Mouse (Mus musculus): ENCODE data around the gene Mmachc. TPM values are rescaled to one million over a fixed set of nuclear protein-coding genes. Genes with fewer than 3 reads are reported as not detected.
"Not testable (repeated sequence)": the region's sequence is repeated elsewhere in the genome, so short reads cannot be mapped to it uniquely, and the experiment has no call there.

The Mmachc gene
- total and polyA plus RNA-seq, 3 experiments: 16.5 to 43.5 (median 36.1) TPM

DNA sequence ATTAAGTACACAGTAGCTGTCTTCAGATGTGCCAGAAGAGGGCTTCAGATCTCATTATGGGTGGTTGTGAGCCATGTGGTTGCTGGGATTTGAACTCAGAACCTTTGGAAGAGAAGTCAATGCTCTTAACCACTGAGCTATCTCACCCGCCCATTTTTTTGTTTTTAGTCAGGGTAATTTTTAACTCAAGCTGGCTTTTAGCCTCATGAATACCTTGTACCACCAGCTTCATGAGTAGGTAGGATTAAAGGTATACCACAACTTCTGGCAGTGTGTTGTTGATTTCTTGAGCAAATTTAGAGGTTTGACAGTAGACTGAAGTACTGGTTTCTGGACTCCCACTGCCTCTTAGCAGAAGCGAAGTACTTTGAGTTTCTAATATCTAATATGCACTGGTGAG lies 16.1 kb downstream of the Mmachc start:
- no peak for DNase-seq

DNA sequence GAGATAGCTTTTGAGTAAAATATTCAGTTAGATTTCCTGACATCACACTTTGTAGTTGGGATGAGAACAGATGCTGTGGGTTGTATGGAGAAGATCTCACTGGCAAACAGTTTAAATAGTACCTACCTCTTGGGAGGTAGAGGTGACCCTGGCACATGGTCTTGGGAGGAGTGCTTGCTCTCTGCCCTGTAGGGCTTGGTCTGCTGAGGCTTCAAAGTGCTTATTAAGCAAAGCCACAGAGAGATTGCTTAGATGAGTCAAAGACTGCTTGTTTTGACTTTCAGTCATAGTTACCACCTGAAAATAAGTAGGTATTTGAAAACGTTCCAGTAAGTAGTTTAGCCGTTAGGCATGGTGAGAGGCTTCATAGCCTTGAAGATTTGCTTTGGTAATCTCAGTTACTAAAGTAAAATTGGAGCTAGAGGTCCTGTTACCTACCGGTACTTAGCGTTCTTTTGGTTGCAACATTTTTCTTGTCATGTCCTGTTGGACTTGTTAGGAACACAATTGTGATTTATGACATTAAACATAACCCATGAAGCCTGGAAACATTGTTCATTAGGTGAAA lies 18.8 kb downstream of the Mmachc start:
- DNase-seq: no peak

DNA sequence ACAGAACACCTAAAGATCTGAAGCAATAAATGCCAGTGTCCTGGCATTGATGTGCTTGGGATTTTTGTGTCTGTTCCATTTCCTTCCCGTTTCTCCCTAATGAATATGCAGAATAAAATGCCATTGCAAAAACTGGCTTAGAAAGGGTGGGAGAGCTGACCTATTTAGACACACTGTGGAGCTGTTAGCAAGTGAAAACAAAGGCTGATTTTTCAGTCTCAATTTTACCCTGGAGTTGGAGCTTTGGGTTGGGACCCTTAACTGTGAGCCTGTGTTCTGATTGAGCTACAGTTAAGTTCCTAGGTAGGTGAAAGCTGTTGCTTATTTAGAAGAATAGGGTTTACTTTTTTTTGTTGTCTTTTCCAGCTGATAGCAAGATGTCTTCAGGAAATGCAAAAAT lies 21.2 kb downstream of the Mmachc start:
- DNase-seq: no peak

DNA sequence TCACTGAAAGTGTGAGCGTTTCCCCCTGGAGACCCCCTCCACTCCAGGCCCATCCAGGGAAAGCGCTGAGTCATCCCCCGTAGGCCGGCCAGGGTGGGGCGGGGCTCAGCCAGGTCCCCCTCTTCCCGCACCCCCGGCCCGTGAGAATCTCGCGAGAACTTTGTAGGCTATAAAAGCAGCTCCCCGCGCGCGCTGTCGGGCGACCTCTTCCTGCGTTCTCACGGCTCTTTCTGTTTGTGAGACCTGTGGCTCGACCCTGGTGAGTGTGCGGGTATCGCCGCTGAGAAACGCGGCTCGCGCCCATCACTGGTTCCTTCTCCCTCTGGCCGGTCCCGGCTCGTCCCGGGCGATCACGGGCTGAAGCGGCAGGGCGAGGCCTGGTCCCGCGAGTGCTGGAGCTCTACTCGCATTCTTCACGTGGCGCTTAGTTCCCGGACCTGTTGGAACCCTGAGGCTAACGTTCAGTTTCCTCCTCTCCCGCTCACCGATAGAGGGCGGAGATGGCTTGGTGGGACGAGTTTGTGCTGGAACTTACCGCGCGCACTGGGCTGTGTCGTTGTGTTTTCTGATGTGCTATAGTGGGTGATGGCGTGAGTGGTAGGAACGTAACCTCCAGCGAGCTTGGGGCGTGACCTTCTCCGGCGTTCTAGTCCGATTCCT lies 22.7 kb downstream of the Mmachc start, which contains the start of gene Prdx1:
Gene Prdx1, plus strand, starts transcription at position 143 of the 660 bp plus-strand sequence.
- peak; percentile 97 for DNase-seq

DNA sequence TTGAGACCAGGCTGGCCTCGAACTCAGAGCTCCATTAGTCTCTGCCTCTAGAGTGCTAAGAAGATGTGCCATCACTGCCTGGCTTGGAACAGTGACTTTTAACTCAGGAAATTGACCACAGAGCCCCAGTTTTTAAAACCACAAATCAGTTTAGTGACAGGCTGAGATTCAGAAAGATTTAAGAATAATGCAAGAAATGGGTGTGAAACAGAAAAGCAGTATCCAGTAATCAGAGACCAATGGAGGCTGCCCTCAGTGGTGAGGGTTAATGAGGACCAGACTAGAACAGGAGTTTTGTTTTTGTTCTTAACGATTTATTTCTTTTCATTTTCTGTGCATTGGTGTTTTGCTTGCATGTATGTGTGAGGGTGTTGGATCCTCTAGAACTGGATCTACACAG lies 23.5 kb downstream of the Mmachc start:
- no peak for DNase-seq

DNA sequence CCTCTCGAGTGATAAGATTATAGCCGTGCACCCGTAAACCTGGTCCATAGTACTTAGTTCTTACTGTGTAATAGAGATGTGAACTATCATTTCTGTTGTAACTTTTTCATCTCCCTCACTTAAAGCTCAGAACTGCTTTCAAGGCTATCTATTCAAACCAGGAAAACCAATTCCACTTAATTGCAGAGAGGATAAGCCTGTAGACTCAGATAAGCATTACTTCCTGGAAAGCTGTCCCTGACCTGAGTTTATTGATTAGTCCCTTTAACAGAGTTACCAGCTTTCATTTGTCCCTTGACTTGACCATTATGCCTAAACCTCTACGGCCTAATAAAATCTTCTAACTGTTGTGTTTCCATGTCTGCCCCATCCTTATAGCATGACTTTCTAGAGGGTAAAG lies 24.2 kb downstream of the Mmachc start:
- no peak for DNase-seq

DNA sequence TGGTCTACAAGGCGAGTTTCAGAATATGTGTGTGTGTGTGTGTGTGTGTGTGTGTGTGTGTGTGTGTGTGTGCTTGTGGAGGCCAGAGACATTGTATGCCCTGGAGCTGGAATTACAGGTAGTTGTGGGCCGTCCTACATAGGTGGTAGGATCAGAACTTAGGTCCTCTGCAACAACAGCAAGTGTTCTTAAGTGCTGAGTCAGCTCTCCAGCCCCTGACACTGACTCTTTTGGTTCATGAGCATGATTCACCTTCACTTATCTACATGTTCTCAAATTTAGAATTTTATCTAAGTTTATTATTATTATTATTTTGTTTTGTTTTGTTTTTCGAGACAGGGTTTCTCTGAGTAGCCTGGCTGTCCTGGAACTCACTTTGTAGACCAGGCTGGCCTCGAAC lies 27.7 kb downstream of the Mmachc start:
- DNase-seq: not testable (repeated sequence)

DNA sequence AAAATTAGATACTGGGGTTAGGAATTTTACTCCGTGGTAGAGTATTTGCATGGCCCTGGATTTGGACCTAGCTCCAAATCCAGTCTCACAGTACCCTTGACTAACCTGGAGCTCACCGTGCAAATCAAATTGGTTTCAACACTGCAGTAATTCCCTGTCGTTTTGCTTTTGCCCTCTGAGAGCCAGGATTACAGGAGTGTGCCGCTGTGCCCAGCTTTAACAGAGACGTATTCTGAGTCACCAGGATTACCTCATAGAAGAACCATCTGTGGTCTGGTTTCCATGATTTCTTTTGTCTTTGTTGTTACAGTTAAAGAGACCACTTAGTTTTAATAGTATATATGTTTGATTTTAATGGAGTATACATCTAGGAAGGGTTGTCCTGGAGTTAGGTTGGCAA lies 29.1 kb downstream of the Mmachc start:
- DNase-seq: peak; percentile 41

DNA sequence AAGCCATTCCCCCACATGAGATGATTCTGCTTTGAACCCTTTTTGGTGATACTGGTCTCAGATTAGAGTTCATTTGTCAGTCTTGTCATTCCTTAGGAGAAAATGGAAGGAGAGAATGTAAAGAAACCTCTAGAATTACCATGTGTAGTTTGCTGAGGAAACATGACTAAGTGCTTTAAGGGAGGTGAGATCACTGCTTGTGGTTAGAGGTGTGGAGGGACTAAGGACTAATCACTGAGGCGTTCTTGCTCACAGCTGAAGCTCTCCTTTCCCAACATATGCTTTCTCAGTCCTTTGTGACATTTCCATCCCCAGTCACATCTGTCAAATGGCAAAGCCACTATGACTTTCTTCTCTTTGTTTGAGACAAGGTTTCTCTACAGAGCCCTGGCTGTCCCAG lies 30.4 kb downstream of the Mmachc start:
- DNase-seq: no peak

DNA sequence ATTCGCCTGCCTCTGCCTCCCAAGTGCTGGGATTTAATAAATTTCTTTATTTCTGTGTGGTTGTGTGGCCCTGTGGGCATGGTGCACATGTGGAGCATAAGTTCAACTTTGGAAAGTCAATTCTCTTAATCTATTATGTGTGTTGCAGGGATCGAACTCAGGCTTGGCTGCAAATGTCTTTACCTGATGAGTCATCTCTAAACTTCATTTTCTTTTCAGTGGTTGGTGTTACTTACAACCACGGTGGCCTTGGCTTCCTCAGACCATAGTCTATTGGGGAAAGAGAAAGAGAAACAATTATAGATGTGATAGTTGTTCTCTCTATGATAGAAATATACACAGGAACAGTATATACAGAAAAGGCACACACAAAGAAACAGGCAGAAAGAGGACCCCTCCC lies 32.2 kb downstream of the Mmachc start:
- DNase-seq: no peak

DNA sequence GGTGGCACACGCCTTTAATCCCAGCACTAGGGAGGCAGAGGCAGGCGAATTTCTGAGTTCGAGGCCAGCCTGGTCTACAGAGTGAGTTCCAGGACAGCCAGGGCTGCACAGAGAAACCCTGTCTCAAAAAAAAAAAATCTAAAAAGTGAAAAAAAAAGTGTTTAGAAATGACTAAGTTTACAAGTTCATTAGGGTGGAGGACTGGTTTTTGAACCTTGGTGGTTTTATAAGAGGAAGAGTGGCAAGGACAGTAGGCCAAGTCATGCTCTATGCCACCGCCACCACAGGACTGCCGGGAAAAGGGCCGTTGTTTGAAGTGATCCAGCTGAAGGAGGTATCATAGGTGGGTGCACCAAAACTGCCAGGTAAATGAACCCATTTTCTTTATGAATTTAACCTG lies 33.4 kb downstream of the Mmachc start:
- DNase-seq: not testable (repeated sequence)

DNA sequence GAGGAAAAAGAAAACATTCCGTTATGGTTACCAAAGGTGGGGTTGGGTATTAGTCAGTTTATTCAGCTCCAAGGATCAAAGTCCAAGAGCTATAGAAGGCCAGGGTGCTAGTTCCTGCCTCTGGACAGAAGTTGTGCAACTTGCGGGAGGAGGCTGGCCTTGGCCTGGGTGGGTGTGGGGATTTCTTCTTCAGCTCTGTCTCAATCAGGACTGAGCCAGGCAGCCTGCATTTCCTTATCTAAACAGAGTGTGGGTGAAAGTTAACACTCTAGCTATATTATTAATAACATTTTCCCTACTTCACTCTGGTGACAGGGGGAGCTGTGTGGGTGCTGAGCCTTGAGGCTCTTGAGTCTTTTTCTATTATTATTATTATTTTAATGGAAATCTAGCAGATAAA lies 35.4 kb downstream of the Mmachc start:
- DNase-seq: peak; percentile 91

DNA sequence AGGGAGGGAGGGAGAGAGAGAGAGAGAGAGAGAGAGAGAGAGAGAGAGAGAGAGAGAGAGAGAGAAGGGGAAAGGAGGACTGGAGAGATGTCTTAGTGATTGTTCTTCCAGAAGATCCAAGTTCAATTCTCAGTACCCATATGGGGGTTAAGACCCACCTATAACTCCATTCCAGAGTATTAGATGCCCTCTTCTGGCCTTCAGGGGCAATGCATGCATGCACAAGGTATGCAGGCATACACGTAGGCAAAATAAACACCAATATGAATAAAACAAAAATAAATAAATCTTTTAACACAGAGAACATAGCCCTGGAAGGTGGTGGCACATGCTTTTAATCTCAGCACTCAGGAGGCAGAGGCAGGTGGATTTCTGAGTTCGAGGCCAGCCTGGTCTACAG lies 38.9 kb downstream of the Mmachc start:
- DNase-seq: no peak

DNA sequence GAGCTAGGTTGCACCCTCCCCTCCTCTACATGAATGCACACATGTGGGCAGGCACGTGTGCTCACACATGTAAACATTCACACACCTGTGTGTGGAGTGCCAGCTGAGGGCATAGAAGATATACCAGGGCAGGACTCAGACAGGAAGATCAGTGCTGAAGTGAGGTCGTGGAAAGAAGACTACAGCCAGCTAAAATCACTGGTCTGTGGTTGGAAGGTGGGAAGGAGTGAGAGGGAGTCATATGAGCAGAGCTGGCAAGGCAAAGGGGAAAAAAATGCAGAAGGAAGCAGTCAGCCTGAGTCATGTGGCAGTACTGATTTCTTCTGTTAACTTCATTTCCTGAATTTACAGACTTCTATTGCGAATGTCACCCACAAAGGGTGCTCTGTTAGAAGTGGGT lies 40.1 kb downstream of the Mmachc start:
- peak; percentile 21 for DNase-seq

DNA sequence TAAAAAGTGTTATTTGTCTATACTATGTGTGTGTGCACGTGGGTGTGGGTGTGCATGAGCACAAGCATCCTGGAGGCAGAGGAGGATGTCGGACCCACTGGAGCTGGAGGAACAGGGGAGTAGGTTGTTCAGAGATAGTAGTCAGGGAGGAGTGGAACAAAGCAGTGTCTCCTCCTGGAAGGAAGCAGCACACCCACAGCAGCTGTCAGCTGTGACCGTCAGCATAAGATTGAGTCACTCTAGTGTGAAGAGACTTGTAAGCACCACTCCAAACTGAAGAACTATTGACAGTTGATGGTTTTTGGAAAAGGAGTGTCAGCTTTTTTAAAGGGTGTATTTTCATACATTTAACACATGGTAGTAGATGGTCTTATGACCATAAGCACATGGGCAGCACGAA lies 41.6 kb downstream of the Mmachc start:
- DNase-seq: no peak

DNA sequence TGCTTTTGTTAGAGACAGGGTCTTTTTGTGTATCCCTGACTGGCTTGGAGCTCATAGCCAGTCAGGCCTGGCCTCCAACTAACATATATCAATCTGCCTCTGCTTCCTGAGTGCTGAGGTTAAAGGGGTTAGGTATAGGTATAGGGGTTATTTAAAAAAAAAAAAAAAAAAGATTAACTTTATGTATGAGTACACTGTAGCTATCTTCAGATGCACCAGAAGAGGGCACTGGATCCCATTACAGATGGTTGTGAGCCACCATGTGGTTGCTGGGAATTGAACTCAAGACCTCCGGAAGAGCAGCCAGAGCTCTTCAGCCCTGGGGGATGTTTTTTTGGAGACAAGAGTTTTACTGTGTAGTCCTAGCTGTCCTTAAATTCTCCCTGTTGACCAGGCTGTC lies 46.2 kb downstream of the Mmachc start:
- DNase-seq: no peak

DNA sequence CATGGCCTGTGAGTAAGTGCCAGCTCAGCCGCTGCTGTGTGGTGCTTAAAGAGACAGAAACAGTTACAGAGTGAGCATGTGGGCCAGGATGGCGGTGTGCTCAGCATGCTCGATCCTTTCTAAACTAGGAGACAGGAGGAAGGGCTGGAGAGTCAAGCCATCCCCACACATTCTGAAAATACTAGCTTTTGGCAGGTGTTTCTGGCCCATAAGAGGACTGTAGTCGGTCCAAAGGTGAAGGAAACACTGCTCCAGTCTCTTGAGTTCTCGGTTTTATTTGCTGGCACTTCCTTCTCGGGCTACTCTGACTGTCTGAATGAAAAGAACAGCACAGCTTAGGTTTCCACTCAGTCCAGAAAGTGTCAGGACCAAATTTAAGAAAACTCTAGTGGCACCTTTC lies 47.4 kb downstream of the Mmachc start:
- DNase-seq: no peak

DNA sequence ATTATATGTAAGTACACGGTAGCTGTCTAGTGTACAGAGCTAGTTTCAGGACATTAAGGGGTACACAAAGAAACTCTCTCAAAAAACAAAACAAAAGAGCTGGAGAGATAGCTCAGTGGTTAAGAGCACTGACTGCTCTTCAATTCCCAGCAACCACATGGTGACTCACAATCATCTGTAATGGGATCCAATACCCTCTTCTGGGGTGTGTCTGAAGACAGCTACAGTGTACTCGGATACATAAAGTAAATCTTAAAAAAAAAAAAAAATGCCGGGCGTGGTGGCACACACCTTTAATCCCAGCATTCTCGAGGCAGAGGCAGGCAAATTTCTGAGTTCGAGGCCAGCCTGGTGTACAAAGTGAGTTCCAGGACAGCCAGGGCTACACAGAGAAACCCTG lies 48.3 kb downstream of the Mmachc start:
- not testable (repeated sequence) for DNase-seq

DNA sequence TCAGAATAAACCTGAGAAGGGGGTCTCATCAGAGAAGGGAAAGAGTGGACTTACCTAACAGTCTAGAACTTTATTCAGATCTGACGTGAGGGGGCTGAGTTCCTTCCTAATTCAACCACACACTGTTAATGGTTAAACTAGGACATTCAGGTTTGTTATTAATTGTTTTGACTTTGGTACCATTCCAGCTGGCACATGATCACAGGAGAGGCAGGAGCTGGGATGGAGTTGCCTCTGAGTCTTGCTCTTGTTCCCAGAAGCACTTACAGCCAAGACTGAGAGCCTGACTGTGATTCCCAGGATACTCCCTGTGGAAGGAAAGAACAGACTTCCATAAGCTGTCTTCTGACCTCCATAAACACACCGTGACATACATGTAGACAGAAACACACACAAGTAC lies 48.7 kb downstream of the Mmachc start:
- peak; percentile 75 for DNase-seq

DNA sequence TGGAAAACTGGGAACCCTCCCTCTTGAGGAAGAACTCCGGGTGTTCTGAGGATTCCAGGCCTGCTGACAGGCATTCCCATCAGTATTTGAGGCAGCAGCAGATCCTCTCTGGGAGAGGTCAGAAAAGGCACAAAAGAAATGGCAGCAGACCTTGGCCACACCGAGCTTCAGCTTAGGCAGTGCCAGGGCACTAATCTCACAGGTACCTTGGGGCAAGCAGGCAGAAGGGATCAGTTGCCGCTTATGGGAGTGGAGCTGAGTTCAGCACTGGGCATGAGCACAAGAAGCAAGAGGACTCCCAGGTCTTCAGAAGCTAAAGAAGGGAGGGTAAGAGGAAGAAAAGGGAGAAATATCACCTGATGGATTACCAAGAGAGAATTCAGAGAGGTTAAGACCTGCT lies 50.2 kb downstream of the Mmachc start:
- no peak for DNase-seq

DNA sequence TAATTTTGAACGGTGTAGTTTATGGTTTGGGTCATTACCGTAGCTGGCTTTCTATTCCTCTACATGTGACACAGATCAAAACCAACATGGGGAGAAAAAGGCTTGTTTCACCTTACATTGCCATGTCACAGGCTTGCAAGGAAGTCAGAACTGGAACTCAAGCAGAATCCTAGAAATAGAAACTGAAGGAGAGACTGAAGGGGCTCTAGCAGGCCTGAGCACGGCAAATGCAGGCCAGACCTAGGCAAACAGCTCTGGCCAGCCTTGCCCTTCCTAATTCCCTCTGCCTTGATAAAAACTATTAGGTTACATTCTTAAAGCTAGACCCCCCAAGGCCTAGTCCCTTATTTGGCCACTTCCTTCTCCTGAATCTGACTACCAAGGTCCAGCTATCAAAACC lies 52.5 kb downstream of the Mmachc start:
- no peak for DNase-seq

DNA sequence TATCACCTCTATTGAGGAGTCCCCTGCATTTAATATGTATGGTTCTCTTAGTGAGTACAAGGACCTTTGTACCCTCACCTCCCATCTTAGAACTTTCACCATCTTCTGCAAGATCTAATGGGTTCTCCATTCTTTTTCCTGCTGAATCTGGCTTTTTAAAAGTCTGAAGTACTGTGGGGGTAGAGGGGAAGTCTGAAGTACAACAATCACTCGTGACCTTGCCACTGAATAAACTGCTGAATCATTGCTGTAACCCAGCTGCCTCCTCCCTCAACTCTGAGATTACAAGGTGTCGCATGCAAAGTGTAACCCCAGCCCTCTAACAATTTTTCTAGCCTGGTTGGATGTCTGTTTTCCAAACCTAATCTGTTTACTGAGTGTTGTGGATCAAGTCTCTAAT lies 53.1 kb downstream of the Mmachc start:
- DNase-seq: peak; percentile 55

DNA sequence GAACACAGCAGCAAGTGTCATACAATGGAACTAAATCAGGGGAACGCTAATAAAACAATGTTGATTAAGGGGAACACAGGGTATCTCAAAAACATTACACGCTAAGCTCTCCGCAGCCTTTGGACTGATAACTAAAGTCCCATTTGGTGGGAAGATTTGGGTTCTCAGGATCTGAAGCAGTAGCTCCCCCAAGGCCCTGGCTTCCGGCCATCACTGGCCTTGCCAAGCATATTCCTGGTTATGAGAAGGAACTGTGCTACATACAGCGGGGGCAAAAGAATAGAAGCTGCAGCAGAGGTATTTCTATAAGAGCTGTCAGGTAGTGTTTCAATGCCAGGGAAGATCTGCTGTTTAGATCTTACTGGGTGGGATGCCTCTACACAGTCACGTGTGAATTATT lies 55.0 kb downstream of the Mmachc start:
- DNase-seq: peak; percentile 86
